Mouse (Mus musculus): ENCODE results near the gene Atp6v1g1. TPM values are rescaled to one million over a fixed set of nuclear protein-coding genes. Genes with fewer than 3 reads are reported as not detected.

Gene Atp6v1g1
- polyA plus RNA-seq, 1 experiment from 2014 or later: 265 TPM

- no peak for ATAC-seq (ENCODE audit: borderline replicate concordance, extremely low read depth, low FRiP score, low TSS enrichment)
- 77% methylated on average over 7 of the region's 7 CpGs for WGBS
- no peak overlapping the region for H3K27ac ChIP-seq
- no peak overlapping the region for H3K4me3 ChIP-seq
- H3K27me3 ChIP-seq: no peaks in the 10 kb centered on the region
- no peak overlapping the region for H3K9ac ChIP-seq
- H3K9me3 ChIP-seq: no peaks in the 10 kb centered on the region
- peaks cover 7% of the 10 kb centered on the region; the same call in 1 of the 2 replicates for H3K4me1 ChIP-seq
- no peaks in the 10 kb centered on the region for H3K36me3 ChIP-seq
- H3K4me2 ChIP-seq: no peak overlapping the region
Measured at GRCm38 (mm10) chr4:63589987-63590386, 45.4 kb downstream of the Atp6v1g1 start.

GRCm38 (mm10) chr4:63590538-63590937 is 46.0 kb downstream of the Atp6v1g1 start:
- Histone ChIP-seq H3K36me3 (no peaks in the 10 kb centered on the region), H3K4me3 (no peak overlapping the region), H3K4me2 (no peak overlapping the region), H3K27ac (no peak overlapping the region), H3K27me3 (no peaks in the 10 kb centered on the region), H3K9ac (no peak overlapping the region), H3K4me1 (peaks cover 9% of the 10 kb centered on the region; the same call in 1 of the 2 replicates), H3K9me3 (no peaks in the 10 kb centered on the region)
- ATAC-seq (ENCODE audit: borderline replicate concordance, extremely low read depth, low FRiP score, low TSS enrichment): no peak
- 69% methylated on average over 4 of the region's 4 CpGs for WGBS

DNA sequence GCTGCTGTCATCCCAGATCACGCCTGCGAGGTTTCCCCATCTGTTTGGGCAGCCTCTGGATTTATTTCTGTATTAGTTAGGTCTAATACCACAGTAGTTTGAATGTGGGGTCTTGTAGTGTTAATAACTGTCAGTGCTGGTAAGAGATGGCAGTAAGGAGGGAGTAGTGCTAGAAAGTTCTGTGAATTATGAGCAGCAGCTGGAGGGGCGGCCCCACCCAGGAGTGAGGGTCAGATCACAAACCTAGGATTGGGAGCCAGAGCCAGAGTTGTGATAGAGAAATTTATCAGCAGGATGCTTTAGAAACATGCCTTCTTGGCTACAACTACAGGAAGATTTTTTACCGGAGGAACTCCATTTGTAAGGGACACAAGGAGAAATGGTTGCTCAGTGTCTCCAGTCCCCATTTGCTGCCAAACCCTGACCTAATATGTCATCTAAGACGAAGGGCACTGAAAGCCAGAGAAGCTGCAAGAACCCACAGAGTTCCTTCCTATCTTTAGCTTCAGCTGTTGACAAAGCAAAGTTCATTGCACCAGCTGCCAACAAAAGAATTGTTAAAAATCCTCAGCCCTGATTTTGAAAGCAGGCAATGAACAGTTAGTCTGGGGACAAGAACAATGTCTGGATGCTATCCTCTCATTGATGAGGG is 50.0 kb downstream of the Atp6v1g1 start:
- H3K4me1 ChIP-seq: peaks cover 9% of the 10 kb centered on the region; the same call in 1 of the 2 replicates
- no peak overlapping the region for H3K4me2 ChIP-seq
- H3K36me3 ChIP-seq: no peaks in the 10 kb centered on the region
- no peak overlapping the region for H3K4me3 ChIP-seq
- no peaks in the 10 kb centered on the region for H3K27me3 ChIP-seq
- 53% methylated on average over 5 of the region's 5 CpGs for WGBS
- no peak overlapping the region for H3K27ac ChIP-seq
- no peak for ATAC-seq (ENCODE audit: borderline replicate concordance, extremely low read depth, low FRiP score, low TSS enrichment)
- no peaks in the 10 kb centered on the region for H3K9me3 ChIP-seq
- no peak overlapping the region for H3K9ac ChIP-seq

GRCm38 (mm10) chr4:63595259-63595658 is 50.7 kb downstream of the Atp6v1g1 start:
- no peak for ATAC-seq (ENCODE audit: borderline replicate concordance, extremely low read depth, low FRiP score, low TSS enrichment)
- H3K9ac ChIP-seq: no peak overlapping the region
- H3K27me3 ChIP-seq: no peaks in the 10 kb centered on the region
- no peaks in the 10 kb centered on the region for H3K9me3 ChIP-seq
- H3K4me3 ChIP-seq: no peak overlapping the region
- H3K4me2 ChIP-seq: no peak overlapping the region
- no peak overlapping the region for H3K27ac ChIP-seq
- no peaks in the 10 kb centered on the region for H3K36me3 ChIP-seq
- H3K4me1 ChIP-seq: peaks cover 9% of the 10 kb centered on the region; the same call in 1 of the 2 replicates
- 44% methylated on average over 10 of the region's 10 CpGs for WGBS

DNA sequence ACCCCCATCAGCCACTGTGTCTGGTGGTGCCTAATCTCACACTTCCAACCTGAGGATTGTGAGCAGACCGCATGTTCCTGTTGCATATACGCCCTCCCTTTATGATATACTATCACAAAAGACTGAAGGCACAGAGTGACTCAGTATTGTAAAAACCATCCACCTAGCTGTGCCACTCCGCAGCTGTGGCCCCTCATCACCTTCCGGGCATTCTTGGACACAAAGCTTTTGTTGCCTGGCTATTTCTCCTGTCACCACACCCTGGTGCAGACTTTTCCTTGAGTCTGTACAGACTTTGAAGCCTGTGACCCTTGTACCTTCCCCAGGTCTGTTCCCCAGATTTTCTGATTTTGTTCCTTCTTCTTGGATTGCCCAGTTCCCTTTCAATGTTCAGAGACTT is 51.4 kb downstream of the Atp6v1g1 start:
- no peaks in the 10 kb centered on the region for H3K27me3 ChIP-seq
- no peaks in the 10 kb centered on the region for H3K9me3 ChIP-seq
- H3K4me3 ChIP-seq: no peak overlapping the region
- H3K4me1 ChIP-seq: peaks cover 9% of the 10 kb centered on the region; the same call in 1 of the 2 replicates
- no peak overlapping the region for H3K4me2 ChIP-seq
- H3K36me3 ChIP-seq: no peaks in the 10 kb centered on the region
- H3K27ac ChIP-seq: no peak overlapping the region
- no peak for ATAC-seq (ENCODE audit: borderline replicate concordance, extremely low read depth, low FRiP score, low TSS enrichment)
- 90% methylated on average over 4 of the region's 4 CpGs for WGBS
- H3K9ac ChIP-seq: no peak overlapping the region

Other genes with a start within 250 kb of the Atp6v1g1 start
- not detected in 2 replicates for gene Orm1, start 200.2 kb upstream of the Atp6v1g1 start, polyA plus RNA-seq (2015; fragmentation: Nextera tagmentation; extraction: Ambion mirVana)
- gene Orm3, start 188.6 kb upstream of the Atp6v1g1 start, polyA plus RNA-seq (2015; fragmentation: Nextera tagmentation; extraction: Ambion mirVana): not detected in 2 replicates
- gene Orm2, start 182.3 kb upstream of the Atp6v1g1 start, polyA plus RNA-seq (2015; fragmentation: Nextera tagmentation; extraction: Ambion mirVana): not detected in 2 replicates
- gene Akna, start 141.4 kb upstream of the Atp6v1g1 start, polyA plus RNA-seq (2015; fragmentation: Nextera tagmentation; extraction: Ambion mirVana): 9.0 and 10.4 TPM in 2 replicates
- 2.7 and 2.8 TPM in 2 replicates for gene Whrn, start 48.8 kb upstream of the Atp6v1g1 start, polyA plus RNA-seq (2015; fragmentation: Nextera tagmentation; extraction: Ambion mirVana)
- gene Tmem268, start 14.0 kb downstream of the Atp6v1g1 start, polyA plus RNA-seq (2015; fragmentation: Nextera tagmentation; extraction: Ambion mirVana): 9.0 and 9.8 TPM in 2 replicates
- gene Gm11213, start 60.5 kb downstream of the Atp6v1g1 start, polyA plus RNA-seq (2015; fragmentation: Nextera tagmentation; extraction: Ambion mirVana): not detected in 2 replicates
- gene Tex48, start 77.7 kb downstream of the Atp6v1g1 start, polyA plus RNA-seq (2015; fragmentation: Nextera tagmentation; extraction: Ambion mirVana): not detected in 2 replicates
- gene Gm11214, start 118.6 kb downstream of the Atp6v1g1 start, polyA plus RNA-seq (2015; fragmentation: Nextera tagmentation; extraction: Ambion mirVana): not detected in 2 replicates
- gene Tnfsf15, start 200.3 kb downstream of the Atp6v1g1 start, polyA plus RNA-seq (2015; fragmentation: Nextera tagmentation; extraction: Ambion mirVana): 0.14 and 0.27 TPM in 2 replicates